Mouse (Mus musculus): ENCODE data around the gene Prkca.

DNA sequence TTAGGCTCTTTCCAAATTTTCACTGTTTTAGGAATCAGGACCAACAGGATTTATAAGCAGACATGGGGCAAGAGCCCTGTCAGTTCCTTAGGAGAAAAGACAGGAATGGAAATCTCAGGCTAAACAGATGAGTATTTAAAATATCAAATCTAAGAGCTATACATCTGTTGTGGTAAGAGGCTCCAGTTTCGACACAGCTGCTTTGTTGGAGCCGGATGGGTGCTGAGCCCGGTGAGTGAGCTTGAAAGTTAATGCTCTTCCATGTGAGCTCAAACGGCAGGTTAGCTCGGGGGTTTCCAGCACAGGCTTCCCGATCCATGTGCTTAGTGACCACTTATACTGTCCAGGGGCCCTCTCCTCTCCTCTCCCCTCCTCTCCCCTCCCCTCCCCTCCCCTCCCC lies 273.7 kb downstream of the Prkca start:
- TF ChIP-seq CTCF (IDR thresholded peaks at IDR 0.05; ENCODE audit: low read depth) (no peak), EP300 (IDR thresholded peaks at IDR 0.05; ENCODE audit: low read depth) (no peak)
